Comparison of ENCODE assay signal across 22 mouse cellular contexts in the genomic region with DNA sequence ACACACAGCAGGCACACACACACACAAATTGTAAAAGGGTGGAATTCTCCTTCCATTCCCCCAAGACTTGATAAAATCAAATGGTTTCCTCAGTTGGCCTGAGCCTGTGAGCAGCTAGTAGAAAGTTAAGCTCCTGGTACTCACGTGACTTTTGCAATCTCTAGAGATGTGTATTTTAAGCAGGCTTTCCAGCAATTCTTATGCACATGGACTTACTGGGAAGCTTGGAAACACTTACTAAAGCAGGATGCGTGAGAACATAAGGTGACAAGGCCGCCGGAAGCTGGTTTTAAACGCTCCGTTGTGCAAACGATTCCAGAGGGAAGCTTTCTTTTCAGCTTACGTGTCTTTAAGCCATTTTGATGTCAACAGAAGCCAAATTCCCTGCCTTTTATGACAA. TPM values are rescaled to one million over a fixed set of nuclear protein-coding genes. Genes with fewer than 3 reads are reported as not detected.
DNase-seq lines count a peak whose midpoint lies in the region; ATAC-seq and TF ChIP-seq lines count a peak whose summit lies in the region.
"Had no signal": no experiment of that assay in that cellular context is flagged by ENCODE, and none has a peak within 500 bp of the region (broad histone marks: within the 10 kb centered on the region; RNA-seq: fewer than 3 reads in every experiment).

No protein-coding gene starts in this region.

- peak; percentile 54; the same call in 1 of the 2 replicates for ATAC-seq in heart, postnatal 0 days (ENCODE audit: insufficient read depth, low read depth)
- ATAC-seq in lung, embryonic 16.5 days (ENCODE audit: low read depth), result peak; percentile 63; the same call in 1 of the 2 replicates
- no peak for ATAC-seq in embryonic facial prominence, embryonic 15.5 days (ENCODE audit: insufficient number of reproducible peaks, low FRiP score, low TSS enrichment, low read depth)
- ATAC-seq: forebrain, embryonic 13.5 days; midbrain, embryonic 13.5 days had no signal

- H3K27ac ChIP-seq in heart, postnatal 0 days (ENCODE audit: low read depth), result no peak overlapping the region
- H3K27ac ChIP-seq in lung, embryonic 16.5 days (ENCODE audit: low read length), result 0 out of 2 replicates have a peak overlapping the region, but pooled peaks have one; percentile 5
- peak overlapping the region; percentile 40 for H3K27ac ChIP-seq in embryonic facial prominence, embryonic 15.5 days (replicated peaks)
- H3K27ac ChIP-seq: forebrain, embryonic 13.5 days; heart, adult 2 months; heart, embryonic 15.5 days; hindbrain, embryonic 12.5 days; limb, embryonic 13.5 days; midbrain, embryonic 13.5 days; neural tube, embryonic 12.5 days had no signal

- no peaks in the 10 kb centered on the region for H3K4me1 ChIP-seq in heart, postnatal 0 days (ENCODE audit: control insufficient read depth, insufficient read depth)
- H3K4me1 ChIP-seq in lung, embryonic 16.5 days (replicated peaks; ENCODE audit: control insufficient read depth, insufficient read depth, low read length), result peaks cover 3% of the 10 kb centered on the region; the same call in 1 of the 2 replicates
- peaks cover 25% of the 10 kb centered on the region for H3K4me1 ChIP-seq in embryonic facial prominence, embryonic 15.5 days
- H3K4me1 ChIP-seq: forebrain, embryonic 13.5 days; heart, embryonic 15.5 days; hindbrain, embryonic 12.5 days; midbrain, embryonic 13.5 days; neural tube, embryonic 12.5 days had no signal

- no peaks in the 10 kb centered on the region for H3K27me3 ChIP-seq in heart, postnatal 0 days (ENCODE audit: control insufficient read depth, insufficient read depth, low read length)
- H3K27me3 ChIP-seq in lung, embryonic 16.5 days (ENCODE audit: control insufficient read depth, insufficient read depth, low read depth, low read length), result no peaks in the 10 kb centered on the region
- no peaks in the 10 kb centered on the region for H3K27me3 ChIP-seq in embryonic facial prominence, embryonic 15.5 days
- H3K27me3 ChIP-seq: forebrain, embryonic 13.5 days; heart, embryonic 15.5 days; hindbrain, embryonic 12.5 days; limb, embryonic 13.5 days; midbrain, embryonic 13.5 days; neural tube, embryonic 12.5 days had no signal

- H3K9me3 ChIP-seq in heart, postnatal 0 days (replicated peaks; ENCODE audit: control insufficient read depth, low read length), result no peaks in the 10 kb centered on the region
- H3K9me3 ChIP-seq in lung, embryonic 16.5 days (ENCODE audit: control insufficient read depth, low read length), result no peaks in the 10 kb centered on the region
- H3K9me3 ChIP-seq in embryonic facial prominence, embryonic 15.5 days (replicated peaks), result no peaks in the 10 kb centered on the region
- H3K9me3 ChIP-seq: forebrain, embryonic 13.5 days; heart, embryonic 15.5 days; hindbrain, embryonic 12.5 days; limb, embryonic 13.5 days; midbrain, embryonic 13.5 days; neural tube, embryonic 12.5 days had no signal

- no peak overlapping the region for H3K4me3 ChIP-seq in heart, postnatal 0 days (ENCODE audit: low read depth, low read length)
- H3K4me3 ChIP-seq in lung, embryonic 16.5 days (ENCODE audit: low read length), result no peak overlapping the region
- H3K4me3 ChIP-seq in embryonic facial prominence, embryonic 15.5 days (replicated peaks), result no peak overlapping the region
- H3K4me3 ChIP-seq: erythroblast, embryonic 14.5 days; forebrain, embryonic 13.5 days; heart, adult 2 months; heart, embryonic 15.5 days; hindbrain, embryonic 12.5 days; limb, embryonic 13.5 days; midbrain, embryonic 13.5 days; neural tube, embryonic 12.5 days had no signal

- H3K36me3 ChIP-seq in heart, postnatal 0 days (replicated peaks; ENCODE audit: control insufficient read depth, insufficient read depth, low read length), result no peaks in the 10 kb centered on the region
- no peaks in the 10 kb centered on the region for H3K36me3 ChIP-seq in lung, embryonic 16.5 days (ENCODE audit: control insufficient read depth, insufficient read depth, low read length)
- H3K36me3 ChIP-seq in embryonic facial prominence, embryonic 15.5 days, result no peaks in the 10 kb centered on the region
- H3K36me3 ChIP-seq: heart, embryonic 15.5 days; hindbrain, embryonic 12.5 days; limb, embryonic 13.5 days; midbrain, embryonic 13.5 days; neural tube, embryonic 12.5 days had no signal

- 52% methylated on average over 8 of the region's 8 CpGs for WGBS in heart, postnatal 0 days
- WGBS in lung, embryonic 16.5 days, result 44% methylated on average over 8 of the region's 8 CpGs
- 49% methylated on average over 8 of the region's 8 CpGs for WGBS in embryonic facial prominence, embryonic 15.5 days

- DNase-seq in heart, postnatal 0 days (ENCODE audit: low spot score), result peak; percentile 45
- DNase-seq in heart, postnatal 36 days, result no peak
- no peak for DNase-seq in lung, adult 18-20 months
- no peak for DNase-seq in cerebellum, postnatal 4 days (ENCODE audit: low spot score in 2 of 2)
- DNase-seq in spleen, postnatal 36 days (ENCODE audit: low spot score in 2 of 2), result no peak
- DNase-seq: adrenal gland, adult 2 months; cerebellum, adult 9-11 months; embryo, embryonic 11 days; gastrocnemius, postnatal 14 days; heart, adult 2 months; right cerebral cortex, adult 18-20 months; thymus, adult 18-20 months; thymus, postnatal 4 days had no signal

- intact Hi-C loops in heart, postnatal 36 days (cut with DNase I), result no loop called here

- no peak overlapping the region for H3K9ac ChIP-seq in heart, postnatal 0 days (replicated peaks; ENCODE audit: low read depth, low read length)
- no peak overlapping the region for H3K9ac ChIP-seq in lung, embryonic 16.5 days (ENCODE audit: low read length)
- H3K9ac ChIP-seq in embryonic facial prominence, embryonic 15.5 days, result no peak overlapping the region
- H3K9ac ChIP-seq: forebrain, embryonic 13.5 days; heart, embryonic 15.5 days; hindbrain, embryonic 12.5 days; limb, embryonic 13.5 days; midbrain, embryonic 13.5 days; neural tube, embryonic 12.5 days had no signal

- no peak for TF ChIP-seq EP300 in heart, postnatal 0 days (IDR thresholded peaks at IDR 0.05; ENCODE audit: low read depth)

- H3K4me2 ChIP-seq in heart, postnatal 0 days (ENCODE audit: low read depth, low read length), result no peak overlapping the region
- H3K4me2 ChIP-seq in lung, embryonic 16.5 days (ENCODE audit: low read depth, low read length), result no peak overlapping the region
- no peak overlapping the region for H3K4me2 ChIP-seq in embryonic facial prominence, embryonic 15.5 days (replicated peaks)
- H3K4me2 ChIP-seq: forebrain, embryonic 13.5 days; heart, embryonic 15.5 days; hindbrain, embryonic 12.5 days; limb, embryonic 13.5 days; midbrain, embryonic 13.5 days; neural tube, embryonic 12.5 days had no signal

- TF ChIP-seq CTCF in heart, postnatal 0 days (IDR thresholded peaks at IDR 0.05; ENCODE audit: low read depth), result no peak

RNA-seq across cellular contexts. Expression of a gene that starts 35.1 kb away (rescaled TPM):
- total RNA-seq in heart, postnatal 0 days (2014; rRNA removed; ENCODE audit: low replicate concordance), result 1.2 TPM in 1 of 2 replicates, not detected in the other
- polyA plus RNA-seq in heart, postnatal 0 days (2015; fragmentation: Nextera tagmentation; extraction: Ambion mirVana), result 0.18 TPM in 2 replicates
- total RNA-seq in heart, postnatal 36 days (2021), result not detected
- 2.1 and 3.6 TPM in 2 replicates for polyA plus RNA-seq in lung, embryonic 16.5 days (2015; fragmentation: Nextera tagmentation; extraction: Ambion mirVana)
- 3.5 and 5.2 TPM in 2 replicates for polyA plus RNA-seq in embryonic facial prominence, embryonic 15.5 days (2015; fragmentation: Nextera tagmentation; extraction: Ambion mirVana)
- total RNA-seq: gastrocnemius, postnatal 14 days; heart, adult 2 months had no signal
- polyA plus RNA-seq: erythroblast, embryonic 14.5 days; forebrain, embryonic 13.5 days; midbrain, embryonic 13.5 days had no signal

RNA-seq across cellular contexts. Expression of a gene that starts 41.5 kb away (rescaled TPM):
- 143 and 149 TPM in 2 replicates for total RNA-seq in heart, postnatal 0 days (2014; rRNA removed; ENCODE audit: low replicate concordance)
- polyA plus RNA-seq in heart, postnatal 0 days (2015; fragmentation: Nextera tagmentation; extraction: Ambion mirVana), result 80.0 and 107 TPM in 2 replicates
- 10 to 100 TPM; 87.8 to 90.0 TPM for total RNA-seq in heart, postnatal 36 days (2021)
- 129 and 133 TPM in 2 replicates for polyA plus RNA-seq in lung, embryonic 16.5 days (2015; fragmentation: Nextera tagmentation; extraction: Ambion mirVana)
- polyA plus RNA-seq in embryonic facial prominence, embryonic 15.5 days (2015; fragmentation: Nextera tagmentation; extraction: Ambion mirVana), result 197 and 226 TPM in 2 replicates
